Mouse (Mus musculus) lung, embryonic 14.5 days (tissue): ENCODE data around the gene Rpl22l1. TPM values are rescaled to one million over a fixed set of nuclear protein-coding genes. Genes with fewer than 3 reads are reported as not detected.
A peak's percentile ranks its signal among the peaks of the same experiment; 100 is the strongest.
"Not testable (repeated sequence)": the region's sequence is repeated elsewhere in the genome, so short reads cannot be mapped to it uniquely, and the experiment has no call there.

Experiments
- ATAC-seq: fragments of 200-750 bp; cut with Nextera tagmentation; 2 replicates; pipeline ENCODE4 v1.8.0; 2017; ENCODE audit warnings: mild to moderate bottlenecking, moderate TSS enrichment, moderate library complexity; ENCODE audit not compliant: insufficient read depth
- DNase-seq: peaks from one replicate; pipeline ENCODE4 v3.0.0-alpha.2; 2015
- H3K27ac ChIP-seq: fragments of 300-500 bp; sonication (generic); 2 replicates; pipeline ENCODE4 v1.5.1; 2014; ENCODE audit warnings: low read depth, mild to moderate bottlenecking, moderate library complexity
- H3K27me3 ChIP-seq: fragments of 300-500 bp; sonication (generic); 2 replicates; pipeline ENCODE4 v1.6.1; 2014; ENCODE audit warnings: low read length, control low read depth; ENCODE audit not compliant: insufficient read depth
- H3K36me3 ChIP-seq: fragments of 300-500 bp; sonication (generic); 2 replicates; pipeline ENCODE4 v1.6.1; 2014; ENCODE audit warnings: control low read depth; ENCODE audit not compliant: insufficient read depth
- H3K4me1 ChIP-seq: fragments of 300-500 bp; sonication (generic); 2 replicates; pipeline ENCODE4 v1.6.1; 2014; ENCODE audit warnings: antibody characterized with exemption, control low read depth; ENCODE audit not compliant: insufficient read depth
- H3K4me2 ChIP-seq: fragments of 300-500 bp; sonication (generic); 2 replicates; pipeline ENCODE4 v1.6.1; 2014; ENCODE audit warnings: mild to moderate bottlenecking
- H3K4me3 ChIP-seq: fragments of 300-500 bp; sonication (generic); 2 replicates; pipeline ENCODE4 v1.5.1; 2014; ENCODE audit warnings: low read depth, low read length
- H3K9ac ChIP-seq: fragments of 300-500 bp; sonication (generic); 2 replicates; pipeline ENCODE4 v1.6.1; 2014
- H3K9me3 ChIP-seq: fragments of 300-500 bp; sonication (generic); 2 replicates; pipeline ENCODE4 v1.6.1; 2016; ENCODE audit warnings: low read depth, low read length, control low read depth
- CTCF ChIP-seq: IDR thresholded peaks from 2 replicates; pipeline ENCODE4 v1.5.1; 2016; ENCODE audit warnings: antibody characterized with exemption, low read depth
- WGBS: fragments of 180-500 bp; shearing (Covaris S2); extraction: QIAGEN DNeasy Blood & Tissue Kit; methylation state at CpG from one replicate; pipeline ENCODE4 v1.1.7; 2014; 5-methylcytosine and 5-hydroxymethylcytosine counted together
- polyA plus RNA-seq: library from polyadenylated mRNA; unstranded; fragments of >200 nt; fragmentation: Nextera tagmentation; extraction: Ambion mirVana; gene quantifications from 2 replicates; pipeline ENCODE4 v1.2.1, GENCODE M21; 2014

Rpl22l1 gene
- polyA plus RNA-seq = 445 and 524 TPM in 2 replicates

- DNase-seq (peak; percentile 100), ATAC-seq (peak; percentile 99)
- peak; percentile 6; the same call in 1 of the 2 replicates for TF ChIP-seq CTCF
- peak within 1 kb of the TSS; percentile 93 for H3K4me3 ChIP-seq
- H3K27me3 ChIP-seq = no peaks in the 10 kb centered on the region
- H3K36me3 ChIP-seq = peaks cover 29% of the 10 kb centered on the region
- H3K4me1 ChIP-seq = no peaks in the 10 kb centered on the region
- under 1% methylated on average over 72 of the region's 72 CpGs for WGBS
- peak within 1 kb of the TSS; percentile 82 for H3K27ac ChIP-seq
- H3K9me3 ChIP-seq = no peaks in the 10 kb centered on the region
- H3K4me2 ChIP-seq = peak within 1 kb of the TSS; percentile 61
- H3K9ac ChIP-seq = peak within 1 kb of the TSS; percentile 96
Observed at GRCm38 (mm10) chr3:28805301-28806097, at the start of gene Rpl22l1. TSS of gene Rpl22l1 (plus strand) at chr3:28805436.

- H3K9ac ChIP-seq = no peak overlapping the region
- no peak overlapping the region for H3K4me3 ChIP-seq
- WGBS = 75% methylated on average over 7 of the region's 7 CpGs
- no peak overlapping the region for H3K4me2 ChIP-seq
- ATAC-seq = no peak
- no peak for DNase-seq
- H3K27ac ChIP-seq = no peak overlapping the region
- no peaks in the 10 kb centered on the region for H3K27me3 ChIP-seq
- H3K4me1 ChIP-seq = no peaks in the 10 kb centered on the region
- no peaks in the 10 kb centered on the region for H3K9me3 ChIP-seq
- H3K36me3 ChIP-seq = no peaks in the 10 kb centered on the region
- no peak for TF ChIP-seq CTCF
Observed at GRCm38 (mm10) chr3:28755477-28755876, 49.8 kb upstream of the Rpl22l1 start.

GRCm38 (mm10) chr3:28761225-28761789 is 43.9 kb upstream of the Rpl22l1 start:
- Histone ChIP-seq H3K9ac (no peak overlapping the region), H3K36me3 (no peaks in the 10 kb centered on the region), H3K4me1 (no peaks in the 10 kb centered on the region), H3K4me3 (no peak overlapping the region), H3K9me3 (no peaks in the 10 kb centered on the region), H3K27me3 (no peaks in the 10 kb centered on the region), H3K4me2 (no peak overlapping the region), H3K27ac (no peak overlapping the region)
- no peak for TF ChIP-seq CTCF
- ATAC-seq (no peak), DNase-seq (no peak)
- 80% methylated on average over 8 of the region's 8 CpGs for WGBS

- Histone ChIP-seq H3K9ac (no peak overlapping the region), H3K9me3 (no peaks in the 10 kb centered on the region), H3K4me2 (no peak overlapping the region), H3K36me3 (no peaks in the 10 kb centered on the region), H3K4me1 (no peaks in the 10 kb centered on the region), H3K27me3 (no peaks in the 10 kb centered on the region), H3K4me3 (no peak overlapping the region), H3K27ac (no peak overlapping the region)
- 66% methylated on average over 4 of the region's 4 CpGs for WGBS
- TF ChIP-seq CTCF = no peak
- ATAC-seq = no peak; the same call in 1 of the 2 replicates
- DNase-seq = peak; percentile 53
Observed at GRCm38 (mm10) chr3:28766935-28767334, 38.3 kb upstream of the Rpl22l1 start.

GRCm38 (mm10) chr3:28768222-28768621 is 37.0 kb upstream of the Rpl22l1 start:
- WGBS = 64% methylated on average over 3 of the region's 3 CpGs
- ATAC-seq = peak; percentile 44; the same call in 1 of the 2 replicates

GRCm38 (mm10) chr3:28772919-28773318 is 32.3 kb upstream of the Rpl22l1 start:
- not testable (repeated sequence) for DNase-seq, H3K4me3 ChIP-seq, H3K27ac ChIP-seq, H3K27me3 ChIP-seq, H3K4me2 ChIP-seq, H3K4me1 ChIP-seq, H3K9ac ChIP-seq, ATAC-seq, H3K36me3 ChIP-seq, H3K9me3 ChIP-seq
- 59% methylated on average over 4 of the region's 4 CpGs for WGBS
- TF ChIP-seq CTCF = 0 out of 2 replicates have a peak, but pooled peaks have one; percentile 14

More at GRCm38 (mm10) chr3:28768222-28768621, 37.0 kb upstream of the Rpl22l1 start:
- DNase-seq = no peak
- TF ChIP-seq CTCF = no peak
- Histone ChIP-seq H3K4me2 (no peak overlapping the region), H3K27ac (peak overlapping the region; percentile 13), H3K36me3 (no peaks in the 10 kb centered on the region), H3K4me3 (no peak overlapping the region), H3K4me1 (no peaks in the 10 kb centered on the region), H3K27me3 (no peaks in the 10 kb centered on the region), H3K9ac (no peak overlapping the region), H3K9me3 (no peaks in the 10 kb centered on the region)

- ATAC-seq = no peak; the same call in 1 of the 2 replicates
- WGBS = 74% methylated on average over 7 of the region's 7 CpGs
- DNase-seq = no peak
- H3K4me3 ChIP-seq = no peak overlapping the region
- no peak overlapping the region for H3K9ac ChIP-seq
- peak overlapping the region; percentile 24; the same call in 1 of the 2 replicates for H3K4me2 ChIP-seq
- H3K9me3 ChIP-seq = no peaks in the 10 kb centered on the region
- H3K27ac ChIP-seq = no peak overlapping the region; the same call in 1 of the 2 replicates
- no peaks in the 10 kb centered on the region for H3K27me3 ChIP-seq
- TF ChIP-seq CTCF = no peak
- H3K36me3 ChIP-seq = no peaks in the 10 kb centered on the region
- H3K4me1 ChIP-seq = no peaks in the 10 kb centered on the region
Observed at GRCm38 (mm10) chr3:28775361-28775760, 29.9 kb upstream of the Rpl22l1 start.
